Mouse (Mus musculus): ENCODE results near the gene Glce. TPM values are rescaled to one million over a fixed set of nuclear protein-coding genes. Genes with fewer than 3 reads are reported as not detected.

The Glce gene
- polyA plus RNA-seq, 1 experiment from 2014 or later: 9.6 TPM

- Histone ChIP-seq H3K27me3 (ENCODE audit: control insufficient read depth, insufficient read depth, low read length) (no peaks in the 10 kb centered on the region), H3K4me3 (ENCODE audit: control insufficient read depth in 1 of 2, insufficient read depth in 1 of 2, low read depth in 1 of 2, low read length in 2 of 2) (no peak overlapping the region), H3K9ac (ENCODE audit: low read length) (no peak overlapping the region), H3K9me3 (ENCODE audit: control insufficient read depth, low read length) (no peaks in the 10 kb centered on the region), H3K27ac (replicated peaks in 1 of 2; ENCODE audit: control insufficient read depth in 1 of 2, insufficient read depth in 1 of 2, low read depth in 2 of 2, low read length in 2 of 2) (no peak overlapping the region), H3K36me3 (ENCODE audit: control insufficient read depth, insufficient read depth, low read length) (no peaks in the 10 kb centered on the region), H3K4me1 (ENCODE audit: control insufficient read depth in 2 of 2, insufficient read depth in 2 of 2, low read length in 2 of 2) (no peaks in the 10 kb centered on the region), H3K4me2 (ENCODE audit: low read length) (no peak overlapping the region)
- 45% methylated on average over 4 of the region's 4 CpGs for WGBS
- ATAC-seq (ENCODE audit: insufficient number of reproducible peaks, insufficient read depth, low FRiP score, low read depth): no peak
Measured at GRCm38 (mm10) chr9:62155821-62156220, 33.4 kb upstream of the Glce start.

GRCm38 (mm10) chr9:62155400-62155799 lies 32.9 kb upstream of the Glce start:
- Histone ChIP-seq H3K4me1 (ENCODE audit: control insufficient read depth in 2 of 2, insufficient read depth in 2 of 2, low read length in 2 of 2) (no peaks in the 10 kb centered on the region), H3K36me3 (ENCODE audit: control insufficient read depth, insufficient read depth, low read length) (no peaks in the 10 kb centered on the region), H3K9me3 (ENCODE audit: control insufficient read depth, low read length) (no peaks in the 10 kb centered on the region), H3K4me3 (ENCODE audit: control insufficient read depth in 1 of 2, insufficient read depth in 1 of 2, low read depth in 1 of 2, low read length in 2 of 2) (no peak overlapping the region), H3K4me2 (ENCODE audit: low read length) (no peak overlapping the region), H3K27me3 (ENCODE audit: control insufficient read depth, insufficient read depth, low read length) (no peaks in the 10 kb centered on the region), H3K27ac (replicated peaks in 1 of 2; ENCODE audit: control insufficient read depth in 1 of 2, insufficient read depth in 1 of 2, low read depth in 2 of 2, low read length in 2 of 2) (no peak overlapping the region), H3K9ac (ENCODE audit: low read length) (no peak overlapping the region)
- no peak for ATAC-seq (ENCODE audit: insufficient number of reproducible peaks, insufficient read depth, low FRiP score, low read depth)
- WGBS: 67% methylated on average over 6 of the region's 6 CpGs

GRCm38 (mm10) chr9:62154956-62155355 lies 32.5 kb upstream of the Glce start:
- no peak overlapping the region for H3K27ac ChIP-seq (replicated peaks in 1 of 2; ENCODE audit: control insufficient read depth in 1 of 2, insufficient read depth in 1 of 2, low read depth in 2 of 2, low read length in 2 of 2)
- H3K9me3 ChIP-seq (ENCODE audit: control insufficient read depth, low read length): no peaks in the 10 kb centered on the region
- no peak overlapping the region for H3K9ac ChIP-seq (ENCODE audit: low read length)
- H3K4me1 ChIP-seq (ENCODE audit: control insufficient read depth in 2 of 2, insufficient read depth in 2 of 2, low read length in 2 of 2): no peaks in the 10 kb centered on the region
- 72% methylated on average over 7 of the region's 7 CpGs for WGBS
- no peak for ATAC-seq (ENCODE audit: insufficient number of reproducible peaks, insufficient read depth, low FRiP score, low read depth)
- no peaks in the 10 kb centered on the region for H3K27me3 ChIP-seq (ENCODE audit: control insufficient read depth, insufficient read depth, low read length)
- H3K36me3 ChIP-seq (ENCODE audit: control insufficient read depth, insufficient read depth, low read length): no peaks in the 10 kb centered on the region
- H3K4me2 ChIP-seq (ENCODE audit: low read length): no peak overlapping the region
- no peak overlapping the region for H3K4me3 ChIP-seq (ENCODE audit: control insufficient read depth in 1 of 2, insufficient read depth in 1 of 2, low read depth in 1 of 2, low read length in 2 of 2)

GRCm38 (mm10) chr9:62154551-62154950 lies 32.1 kb upstream of the Glce start:
- no peaks in the 10 kb centered on the region for H3K36me3 ChIP-seq (ENCODE audit: control insufficient read depth, insufficient read depth, low read length)
- 54% methylated on average over 3 of the region's 3 CpGs for WGBS

GRCm38 (mm10) chr9:62153263-62153662 lies 30.8 kb upstream of the Glce start:
- H3K27me3 ChIP-seq (ENCODE audit: control insufficient read depth, insufficient read depth, low read length): no peaks in the 10 kb centered on the region

More at GRCm38 (mm10) chr9:62154551-62154950, 32.1 kb upstream of the Glce start:
- Histone ChIP-seq H3K9me3 (ENCODE audit: control insufficient read depth, low read length) (no peaks in the 10 kb centered on the region), H3K27ac (replicated peaks in 1 of 2; ENCODE audit: control insufficient read depth in 1 of 2, insufficient read depth in 1 of 2, low read depth in 2 of 2, low read length in 2 of 2) (no peak overlapping the region), H3K4me3 (ENCODE audit: control insufficient read depth in 1 of 2, insufficient read depth in 1 of 2, low read depth in 1 of 2, low read length in 2 of 2) (no peak overlapping the region), H3K4me1 (ENCODE audit: control insufficient read depth in 2 of 2, insufficient read depth in 2 of 2, low read length in 2 of 2) (no peaks in the 10 kb centered on the region), H3K4me2 (ENCODE audit: low read length) (no peak overlapping the region), H3K9ac (ENCODE audit: low read length) (no peak overlapping the region), H3K27me3 (ENCODE audit: control insufficient read depth, insufficient read depth, low read length) (no peaks in the 10 kb centered on the region)
- no peak for ATAC-seq (ENCODE audit: insufficient number of reproducible peaks, insufficient read depth, low FRiP score, low read depth)

GRCm38 (mm10) chr9:62152506-62152905 lies 30.1 kb upstream of the Glce start:
- Histone ChIP-seq H3K27me3 (ENCODE audit: control insufficient read depth, insufficient read depth, low read length) (no peaks in the 10 kb centered on the region), H3K4me1 (ENCODE audit: control insufficient read depth in 2 of 2, insufficient read depth in 2 of 2, low read length in 2 of 2) (no peaks in the 10 kb centered on the region), H3K9me3 (ENCODE audit: control insufficient read depth, low read length) (no peaks in the 10 kb centered on the region), H3K36me3 (ENCODE audit: control insufficient read depth, insufficient read depth, low read length) (no peaks in the 10 kb centered on the region), H3K4me3 (ENCODE audit: control insufficient read depth in 1 of 2, insufficient read depth in 1 of 2, low read depth in 1 of 2, low read length in 2 of 2) (no peak overlapping the region), H3K9ac (ENCODE audit: low read length) (no peak overlapping the region), H3K4me2 (ENCODE audit: low read length) (no peak overlapping the region), H3K27ac (replicated peaks in 1 of 2; ENCODE audit: control insufficient read depth in 1 of 2, insufficient read depth in 1 of 2, low read depth in 2 of 2, low read length in 2 of 2) (no peak overlapping the region)
- WGBS: 78% methylated on average over 2 of the region's 2 CpGs
- ATAC-seq (ENCODE audit: insufficient number of reproducible peaks, insufficient read depth, low FRiP score, low read depth): no peak

More at GRCm38 (mm10) chr9:62153263-62153662, 30.8 kb upstream of the Glce start:
- H3K36me3 ChIP-seq (ENCODE audit: control insufficient read depth, insufficient read depth, low read length): no peaks in the 10 kb centered on the region
- WGBS: 78% methylated on average over 7 of the region's 7 CpGs
- H3K9ac ChIP-seq (ENCODE audit: low read length): no peak overlapping the region
- no peaks in the 10 kb centered on the region for H3K9me3 ChIP-seq (ENCODE audit: control insufficient read depth, low read length)
- H3K27ac ChIP-seq (replicated peaks in 1 of 2; ENCODE audit: control insufficient read depth in 1 of 2, insufficient read depth in 1 of 2, low read depth in 2 of 2, low read length in 2 of 2): no peak overlapping the region
- no peak overlapping the region for H3K4me3 ChIP-seq (ENCODE audit: control insufficient read depth in 1 of 2, insufficient read depth in 1 of 2, low read depth in 1 of 2, low read length in 2 of 2)
- H3K4me1 ChIP-seq (ENCODE audit: control insufficient read depth in 2 of 2, insufficient read depth in 2 of 2, low read length in 2 of 2): no peaks in the 10 kb centered on the region
- H3K4me2 ChIP-seq (ENCODE audit: low read length): no peak overlapping the region
- no peak for ATAC-seq (ENCODE audit: insufficient number of reproducible peaks, insufficient read depth, low FRiP score, low read depth)

GRCm38 (mm10) chr9:62145198-62145597 lies 22.7 kb upstream of the Glce start:
- 70% methylated on average over 2 of the region's 2 CpGs for WGBS
- no peak overlapping the region for H3K4me3 ChIP-seq (ENCODE audit: control insufficient read depth in 1 of 2, insufficient read depth in 1 of 2, low read depth in 1 of 2, low read length in 2 of 2)
- H3K9me3 ChIP-seq (ENCODE audit: control insufficient read depth, low read length): no peaks in the 10 kb centered on the region
- H3K27me3 ChIP-seq (ENCODE audit: control insufficient read depth, insufficient read depth, low read length): no peaks in the 10 kb centered on the region
- H3K9ac ChIP-seq (ENCODE audit: low read length): no peak overlapping the region
- H3K36me3 ChIP-seq (ENCODE audit: control insufficient read depth, insufficient read depth, low read length): no peaks in the 10 kb centered on the region
- no peak overlapping the region for H3K4me2 ChIP-seq (ENCODE audit: low read length)
- H3K27ac ChIP-seq (replicated peaks in 1 of 2; ENCODE audit: control insufficient read depth in 1 of 2, insufficient read depth in 1 of 2, low read depth in 2 of 2, low read length in 2 of 2): no peak overlapping the region
- no peak for ATAC-seq (ENCODE audit: insufficient number of reproducible peaks, insufficient read depth, low FRiP score, low read depth)
- no peaks in the 10 kb centered on the region for H3K4me1 ChIP-seq (ENCODE audit: control insufficient read depth in 2 of 2, insufficient read depth in 2 of 2, low read length in 2 of 2)

- Histone ChIP-seq H3K4me3 (ENCODE audit: control insufficient read depth in 1 of 2, insufficient read depth in 1 of 2, low read depth in 1 of 2, low read length in 2 of 2) (no peak overlapping the region), H3K36me3 (ENCODE audit: control insufficient read depth, insufficient read depth, low read length) (no peaks in the 10 kb centered on the region), H3K9ac (ENCODE audit: low read length) (no peak overlapping the region), H3K27ac (replicated peaks in 1 of 2; ENCODE audit: control insufficient read depth in 1 of 2, insufficient read depth in 1 of 2, low read depth in 2 of 2, low read length in 2 of 2) (no peak overlapping the region), H3K27me3 (ENCODE audit: control insufficient read depth, insufficient read depth, low read length) (no peaks in the 10 kb centered on the region), H3K4me2 (ENCODE audit: low read length) (no peak overlapping the region), H3K9me3 (ENCODE audit: control insufficient read depth, low read length) (no peaks in the 10 kb centered on the region), H3K4me1 (ENCODE audit: control insufficient read depth in 2 of 2, insufficient read depth in 2 of 2, low read length in 2 of 2) (no peaks in the 10 kb centered on the region)
- 61% methylated on average over 7 of the region's 7 CpGs for WGBS
- ATAC-seq (ENCODE audit: insufficient number of reproducible peaks, insufficient read depth, low FRiP score, low read depth): no peak
Measured at GRCm38 (mm10) chr9:62143428-62143827, 21.0 kb upstream of the Glce start.
